Mouse (Mus musculus): ENCODE results near the gene Chchd6.

Chchd6 gene

DNA sequence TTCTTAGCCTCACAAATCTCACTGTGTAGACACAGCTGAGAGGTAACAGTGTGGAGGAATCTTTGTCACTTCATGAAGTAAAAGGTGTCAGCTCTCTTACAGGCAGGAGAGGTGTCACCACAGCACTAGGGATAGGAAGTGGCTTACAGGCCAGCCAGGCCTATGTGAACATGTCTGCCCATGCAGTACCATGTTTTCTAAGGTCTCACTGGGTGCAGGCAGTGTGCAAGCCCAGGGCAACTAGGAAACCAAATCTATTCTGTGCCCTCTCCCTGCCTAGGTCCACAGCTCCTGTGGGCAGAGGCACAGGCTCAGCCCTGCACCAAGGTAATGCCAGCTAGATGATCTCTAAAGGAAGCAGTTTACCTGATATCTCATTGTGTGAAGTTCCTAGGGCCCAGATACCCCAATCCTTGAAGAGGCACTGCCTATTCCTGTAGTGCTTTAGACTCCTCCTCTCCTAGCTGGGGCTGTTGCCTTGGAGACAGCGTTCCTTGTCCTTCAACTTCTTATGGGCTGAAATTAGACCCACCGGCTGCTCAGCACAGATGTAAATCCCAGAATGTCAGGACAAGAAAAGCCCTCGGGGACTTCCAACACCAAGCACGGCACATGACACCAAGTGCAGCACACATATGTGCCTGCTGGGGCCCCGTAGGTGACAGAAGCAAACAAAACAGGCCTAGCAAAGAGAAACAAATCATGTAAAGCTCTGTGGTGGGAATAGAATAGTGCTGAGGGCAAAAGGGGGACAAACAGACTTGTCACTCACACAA, 10.6 kb downstream of the Chchd6 start:
- DNase-seq: peak; percentile 60

- no peak for DNase-seq
Measured at GRCm38 (mm10) chr6:89583170-89583569, 12.3 kb downstream of the Chchd6 start.

- no peak for DNase-seq
Measured at GRCm38 (mm10) chr6:89574641-89575040, 20.8 kb downstream of the Chchd6 start.

- DNase-seq: no peak
Measured at GRCm38 (mm10) chr6:89573768-89574167, 21.7 kb downstream of the Chchd6 start.

DNA sequence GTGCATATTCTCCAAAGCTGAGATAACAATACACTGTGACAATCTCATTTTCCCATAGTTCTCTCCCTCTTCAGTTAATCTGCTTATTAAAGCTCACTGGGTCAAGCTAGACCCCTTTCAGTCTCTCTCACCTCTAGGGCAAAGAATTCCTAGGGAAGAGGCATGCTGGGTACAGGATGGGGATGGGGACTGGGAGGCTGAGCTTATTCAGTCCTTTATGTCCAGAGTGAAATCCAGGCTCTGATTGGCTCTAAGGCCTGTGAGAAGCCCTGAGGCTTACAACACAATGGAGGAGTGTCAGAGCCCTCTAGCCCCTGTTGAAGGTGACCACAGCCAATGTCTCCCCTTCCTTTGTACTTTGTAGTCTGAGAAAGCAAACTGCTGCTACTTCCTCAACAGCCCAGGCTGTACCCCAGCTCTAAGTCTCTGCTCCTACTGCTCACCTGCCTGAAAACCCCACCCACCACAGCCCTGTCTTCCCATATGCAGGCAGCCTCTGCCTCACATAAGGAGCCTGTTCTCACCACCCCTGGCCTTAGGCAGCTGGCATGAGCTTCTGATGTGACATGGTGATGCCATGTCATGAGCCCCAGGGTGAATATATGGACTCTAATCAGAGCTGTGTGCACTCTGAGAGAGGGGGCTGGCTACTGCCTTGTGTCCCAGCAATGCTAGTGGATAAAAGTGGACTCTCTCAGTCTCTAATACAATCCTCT, 22.4 kb downstream of the Chchd6 start:
- DNase-seq: no peak

DNA sequence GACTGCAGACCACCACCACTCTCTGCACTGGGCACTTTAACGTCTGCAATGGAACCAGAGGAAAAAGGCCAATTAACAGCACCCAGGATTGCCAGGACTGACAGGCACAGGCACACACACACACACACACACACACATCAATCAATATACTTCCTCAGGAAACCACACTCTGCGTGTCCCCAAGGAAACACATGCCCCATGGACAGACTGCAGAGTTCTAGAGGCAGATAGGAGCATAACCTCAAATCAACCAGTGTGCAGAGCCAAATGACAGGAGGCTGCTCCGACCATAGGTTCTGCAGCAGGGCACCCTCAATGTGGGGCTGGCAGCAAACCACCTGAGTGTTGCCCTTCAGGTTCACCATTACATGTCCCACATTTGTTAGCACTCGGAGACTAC, 26.1 kb downstream of the Chchd6 start:
- no peak for DNase-seq

GRCm38 (mm10) chr6:89566740-89567139, 28.7 kb downstream of the Chchd6 start:
- DNase-seq: no peak

- no peak for DNase-seq
Measured at GRCm38 (mm10) chr6:89563381-89563780, 32.1 kb downstream of the Chchd6 start.

- DNase-seq: no peak
Measured at GRCm38 (mm10) chr6:89560826-89561225, 34.6 kb downstream of the Chchd6 start.

DNA sequence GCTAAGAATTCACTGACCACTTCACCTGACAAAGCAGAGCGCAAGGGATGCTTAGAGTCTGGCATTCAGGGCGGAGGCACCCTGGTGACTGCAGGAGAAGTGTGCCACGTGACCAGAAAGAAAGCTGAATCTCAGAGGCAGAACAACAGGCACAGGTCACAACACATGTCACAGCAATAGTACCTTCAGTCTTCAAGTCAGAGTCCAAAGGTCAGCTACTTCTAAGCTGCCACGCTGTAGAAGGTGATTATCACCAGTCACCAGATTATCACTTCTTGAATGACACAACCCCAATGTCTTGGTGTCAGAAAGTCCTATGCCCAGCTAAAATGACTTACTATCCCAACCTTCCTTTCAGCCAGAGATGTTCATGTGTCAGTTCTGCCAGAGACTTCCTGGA, 37.8 kb downstream of the Chchd6 start:
- DNase-seq: no peak

DNA sequence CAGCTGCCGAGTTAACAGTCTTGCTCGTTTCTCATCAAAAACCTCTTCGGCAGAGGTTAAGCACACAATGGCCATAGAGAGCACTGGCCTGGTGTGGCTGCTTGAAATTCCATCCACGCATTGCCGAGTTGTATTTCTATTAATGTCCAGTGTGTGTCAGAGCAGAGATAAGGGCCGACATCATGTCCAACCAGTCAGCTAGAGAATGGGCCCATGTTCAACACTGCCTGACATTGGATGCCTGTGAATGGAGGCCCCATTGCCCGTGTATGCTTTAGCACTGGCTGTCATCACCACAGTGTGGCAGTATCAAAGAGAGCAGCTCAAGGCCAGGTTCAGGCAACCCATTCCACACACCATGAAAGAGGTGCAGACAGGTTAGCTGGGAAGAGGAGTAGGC, 38.9 kb downstream of the Chchd6 start:
- DNase-seq: no peak

DNA sequence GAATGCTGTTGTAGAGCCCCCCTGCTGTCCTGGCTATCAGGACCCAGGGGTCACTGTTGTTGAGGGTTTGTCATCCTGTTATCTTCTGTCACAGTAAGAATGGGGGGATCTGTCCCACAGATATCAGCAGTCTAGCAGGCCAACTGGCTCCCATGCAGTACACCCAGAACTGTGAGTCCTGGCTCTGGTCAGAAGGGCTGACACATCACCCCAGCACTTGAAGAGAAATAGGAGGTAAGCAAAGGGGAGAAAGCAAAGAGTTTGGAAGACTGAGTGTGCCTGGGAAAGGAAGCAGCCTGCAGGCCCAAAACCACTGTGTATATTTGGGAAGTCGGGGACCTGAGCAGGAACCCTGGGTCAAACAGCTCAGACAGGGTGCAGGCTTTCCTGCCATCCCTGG, 39.5 kb downstream of the Chchd6 start:
- DNase-seq: no peak

- peak; percentile 71 for DNase-seq
Measured at GRCm38 (mm10) chr6:89554029-89554428, 41.4 kb downstream of the Chchd6 start.

DNA sequence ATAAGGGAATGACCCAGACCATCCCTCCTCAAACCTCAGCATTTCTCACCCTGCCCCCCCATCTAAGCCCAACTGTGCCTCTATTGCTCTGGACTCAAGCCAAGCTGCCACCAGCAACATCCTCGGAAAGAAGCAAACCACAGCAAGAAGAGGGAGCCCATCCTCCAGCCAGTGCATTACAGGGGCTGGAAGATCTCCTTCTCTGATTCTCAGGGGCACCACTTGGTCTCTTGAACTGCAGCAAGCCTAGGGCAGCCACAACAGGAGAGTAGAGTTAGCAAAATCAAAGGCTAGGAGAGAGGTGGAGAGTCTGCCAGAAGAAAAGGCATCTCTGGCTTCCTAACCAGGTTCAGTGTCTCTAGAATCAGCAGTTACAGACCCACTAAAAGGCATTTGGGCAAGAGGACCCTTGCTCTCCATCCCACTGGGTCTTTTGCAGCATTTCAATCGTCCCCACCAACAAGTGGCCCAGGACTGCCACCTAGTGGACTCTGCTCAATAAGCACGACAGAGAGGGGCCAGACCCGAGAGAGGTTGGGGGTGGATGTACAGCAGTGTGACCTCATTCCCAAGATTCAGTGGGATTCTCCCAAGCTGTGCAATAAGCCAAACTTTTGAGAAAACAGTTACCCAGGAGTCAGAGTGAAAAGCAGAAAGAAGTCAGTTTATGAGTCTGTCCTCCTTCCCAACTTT, 42.3 kb downstream of the Chchd6 start:
- DNase-seq: peak; percentile 57

GRCm38 (mm10) chr6:89552321-89553011, 43.0 kb downstream of the Chchd6 start:
- peak; percentile 25 for DNase-seq

DNA sequence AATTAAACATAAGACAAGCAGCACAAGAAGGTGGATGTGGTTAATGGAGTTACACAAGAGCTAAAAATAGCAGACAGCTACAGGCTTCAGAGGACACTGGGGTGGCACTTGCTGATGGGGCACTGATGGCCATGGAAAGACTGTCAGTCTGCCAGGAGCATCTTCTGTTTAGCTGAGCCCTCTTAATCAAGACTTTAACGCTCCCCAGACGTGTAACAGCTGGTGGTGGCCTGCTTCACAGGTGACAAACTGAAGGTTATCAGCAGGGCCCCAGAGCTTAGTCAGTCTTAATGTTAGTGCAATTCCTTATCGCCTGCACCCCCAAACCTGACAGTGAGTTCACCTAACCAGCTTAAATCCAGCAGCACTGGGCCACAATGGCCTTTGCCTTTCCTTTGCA, 46.3 kb downstream of the Chchd6 start:
- DNase-seq: no peak

GRCm38 (mm10) chr6:89547951-89548350, 47.5 kb downstream of the Chchd6 start:
- no peak for DNase-seq

GRCm38 (mm10) chr6:89538102-89538751, 57.2 kb downstream of the Chchd6 start:
- DNase-seq: no peak

DNA sequence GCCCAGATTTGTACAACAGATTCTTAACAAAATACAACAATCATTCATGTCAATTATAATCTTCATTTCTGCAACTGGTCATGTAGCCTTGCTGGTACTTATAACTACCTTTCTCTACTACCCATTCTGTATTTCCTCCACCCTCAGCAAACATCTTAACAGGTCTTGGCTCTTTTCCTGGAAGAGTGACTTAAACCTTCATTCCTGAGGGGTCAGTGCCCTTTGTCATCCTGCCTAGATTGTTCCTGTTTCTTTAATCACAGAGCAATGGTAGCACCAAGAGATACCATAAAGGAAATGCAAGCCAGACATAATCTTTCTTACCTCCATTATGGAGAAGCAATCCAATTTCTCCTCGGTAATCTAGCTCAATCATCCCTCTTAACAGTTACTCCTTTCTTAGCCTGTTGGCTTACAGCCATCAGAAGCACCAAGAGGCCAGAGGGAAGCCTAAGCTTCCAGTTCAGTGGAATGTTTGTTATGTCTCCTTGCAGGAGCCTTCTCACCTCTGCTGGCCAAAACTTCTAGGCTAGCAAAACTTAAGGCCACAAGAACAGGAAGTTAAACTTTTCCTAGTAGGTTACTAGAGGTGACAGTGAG, 59.7 kb downstream of the Chchd6 start:
- DNase-seq: no peak

GRCm38 (mm10) chr6:89524766-89525165, 70.7 kb downstream of the Chchd6 start:
- no peak for DNase-seq

DNA sequence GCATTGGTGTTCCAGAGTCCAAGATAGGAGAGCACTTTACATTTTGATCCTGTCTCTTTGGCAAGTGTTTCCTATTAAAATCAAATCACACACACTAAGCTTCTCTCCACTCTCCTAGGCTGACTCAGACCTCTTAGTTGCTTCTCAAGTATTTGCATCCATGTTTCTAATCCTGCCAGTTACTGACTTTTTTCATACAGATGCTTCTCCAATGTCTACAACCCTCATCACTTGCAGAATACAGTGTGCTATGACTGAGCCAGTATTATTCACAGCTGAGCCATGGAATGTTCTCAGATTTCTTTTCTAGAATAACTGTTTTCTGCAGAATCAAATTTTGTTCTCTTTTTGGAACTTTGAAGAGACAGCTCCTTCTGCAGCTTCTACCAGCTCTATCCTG, 85.3 kb downstream of the Chchd6 start:
- no peak for DNase-seq

GRCm38 (mm10) chr6:89508725-89509124, 86.7 kb downstream of the Chchd6 start:
- no peak for DNase-seq
